Mouse (Mus musculus) CD4-positive, CD25-positive, alpha-beta regulatory T cell, adult 4 months (primary cell): ENCODE data around the gene Cwc27. TPM values are rescaled to one million over a fixed set of nuclear protein-coding genes. Genes with fewer than 3 reads are reported as not detected.

Source experiments
- ATAC-seq: one replicate; pipeline ENCODE4 v1.8.0; 2017
- polyA plus RNA-seq, 2 experiments: library from polyadenylated mRNA; unstranded; fragments of 100-300 nt; shearing (Covaris generic); gene quantifications; one replicate each; pipeline ENCODE4 v1.2.1; 2017

The Cwc27 gene
- polyA plus RNA-seq, 2 experiments from 2014 or later, result 37.9 to 48.4 TPM

- ATAC-seq, result no peak
Measured at GRCm38 (mm10) chr13:104608516-104608915, 208.4 kb downstream of the Cwc27 start.

- peak; percentile 87 for ATAC-seq
Measured at GRCm38 (mm10) chr13:104606786-104607580, 210.0 kb downstream of the Cwc27 start.

GRCm38 (mm10) chr13:104605111-104605510 lies 211.8 kb downstream of the Cwc27 start:
- ATAC-seq, result no peak

- ATAC-seq, result no peak
Measured at GRCm38 (mm10) chr13:104602197-104602596, 214.7 kb downstream of the Cwc27 start.

- ATAC-seq, result no peak
Measured at GRCm38 (mm10) chr13:104601783-104602182, 215.2 kb downstream of the Cwc27 start.

- ATAC-seq, result peak; percentile 57
Measured at GRCm38 (mm10) chr13:104596199-104596598, 220.7 kb downstream of the Cwc27 start.

GRCm38 (mm10) chr13:104594820-104595351 lies 222.1 kb downstream of the Cwc27 start:
- ATAC-seq, result no peak

GRCm38 (mm10) chr13:104590931-104591330 lies 226.0 kb downstream of the Cwc27 start:
- ATAC-seq, result no peak

- ATAC-seq, result peak; percentile 62
Measured at GRCm38 (mm10) chr13:104590097-104590607, 226.8 kb downstream of the Cwc27 start.

GRCm38 (mm10) chr13:104588383-104588782 lies 228.6 kb downstream of the Cwc27 start:
- ATAC-seq, result no peak

Other genes with a start within 250 kb of the Cwc27 start
- gene Srek1ip1, start 24.7 kb downstream of the Cwc27 start, polyA plus RNA-seq, result 10 to 100 TPM; 10.7 to 19.2 TPM
- under 1 TPM in 1 of 2 experiments, not detected in 1; 0.54 TPM for gene Shisal2b, start 46.8 kb upstream of the Cwc27 start, polyA plus RNA-seq
- not detected for gene Rgs7bp, start 237.8 kb upstream of the Cwc27 start, polyA plus RNA-seq